Mouse (Mus musculus) limb, embryonic 11.5 days (tissue): ENCODE results near the gene Dpf2. TPM values are rescaled to one million over a fixed set of nuclear protein-coding genes. Genes with fewer than 3 reads are reported as not detected.
"Not testable (repeated sequence)": the region's sequence is repeated elsewhere in the genome, so short reads cannot be mapped to it uniquely, and the experiment has no call there.

ENCODE experiments used
- ATAC-seq: fragments of 200-750 bp; cut with Nextera tagmentation; 2 replicates; pipeline ENCODE4 v1.8.0; 2017; ENCODE audit warnings: low read depth; ENCODE audit not compliant: insufficient number of reproducible peaks, low FRiP score, low TSS enrichment
- DNase-seq: peaks from one replicate; pipeline ENCODE4 v3.0.0-alpha.2; 2015; ENCODE audit warnings: low spot score
- H3K27ac ChIP-seq: fragments of 300-500 bp; sonication (generic); replicated peaks from 2 replicates; pipeline ENCODE4 v1.5.1; 2014; ENCODE audit warnings: low read depth, mild to moderate bottlenecking, low read length
- H3K27me3 ChIP-seq: fragments of 300-500 bp; sonication (generic); 2 replicates; pipeline ENCODE4 v1.6.1; 2014; ENCODE audit warnings: mild to moderate bottlenecking, low read length, mixed read lengths; ENCODE audit not compliant: control insufficient read depth, insufficient read depth
- H3K36me3 ChIP-seq: fragments of 300-500 bp; sonication (generic); 2 replicates; pipeline ENCODE4 v1.6.1; 2014; ENCODE audit warnings: mild to moderate bottlenecking, low read length, moderate library complexity, mixed read lengths; ENCODE audit not compliant: control insufficient read depth, insufficient read depth
- H3K4me1 ChIP-seq: fragments of 300-500 bp; sonication (generic); 2 replicates; pipeline ENCODE4 v1.6.1; 2014; ENCODE audit warnings: low read length, mixed read lengths; ENCODE audit not compliant: control insufficient read depth, insufficient read depth
- H3K4me2 ChIP-seq: fragments of 300-500 bp; sonication (generic); 2 replicates; pipeline ENCODE4 v1.6.1; 2014; ENCODE audit warnings: low read depth, mild to moderate bottlenecking, moderate library complexity; ENCODE audit not compliant: severe bottlenecking
- H3K4me3 ChIP-seq: fragments of 300-500 bp; sonication (generic); 2 replicates; pipeline ENCODE4 v1.5.1; 2014; ENCODE audit warnings: low read depth, low read length
- H3K9ac ChIP-seq: fragments of 300-500 bp; sonication (generic); 2 replicates; pipeline ENCODE4 v1.6.1; 2014; ENCODE audit warnings: mild to moderate bottlenecking, low read length
- H3K9me3 ChIP-seq: fragments of 300-500 bp; sonication (generic); 2 replicates; pipeline ENCODE4 v1.6.1; 2016; ENCODE audit warnings: low read length; ENCODE audit not compliant: control insufficient read depth
- WGBS: fragments of 180-500 bp; shearing (Covaris S2); extraction: QIAGEN DNeasy Blood & Tissue Kit; methylation state at CpG from one replicate; pipeline ENCODE4 v1.1.7; 2014; 5-methylcytosine and 5-hydroxymethylcytosine counted together
- polyA plus RNA-seq: library from polyadenylated mRNA; unstranded; fragments of >200 nt; fragmentation: Nextera tagmentation; extraction: Ambion mirVana; gene quantifications from 2 replicates; pipeline ENCODE4 v1.2.1, GENCODE M21; 2014

Dpf2 gene
- polyA plus RNA-seq, 1 experiment from 2014 or later: 209 TPM

GRCm38 (mm10) chr19:5882079-5882478, 30.7 kb downstream of the Dpf2 start:
- not testable (repeated sequence) for H3K27me3 ChIP-seq, DNase-seq, H3K4me2 ChIP-seq, H3K4me1 ChIP-seq, H3K36me3 ChIP-seq, ATAC-seq, H3K9me3 ChIP-seq, H3K4me3 ChIP-seq, H3K9ac ChIP-seq, H3K27ac ChIP-seq
- 85% methylated on average over 5 of the region's 5 CpGs for WGBS

- H3K9me3 ChIP-seq: no peaks in the 10 kb centered on the region
- H3K4me2 ChIP-seq: no peak overlapping the region
- ATAC-seq: no peak
- no peak overlapping the region for H3K4me3 ChIP-seq
- DNase-seq: no peak
- H3K9ac ChIP-seq: no peak overlapping the region
- no peaks in the 10 kb centered on the region for H3K4me1 ChIP-seq
- H3K27me3 ChIP-seq: no peaks in the 10 kb centered on the region
- 91% methylated on average over 6 of the region's 6 CpGs for WGBS
- H3K27ac ChIP-seq: no peak overlapping the region
- no peaks in the 10 kb centered on the region for H3K36me3 ChIP-seq
These were observed 31.7 kb downstream of the Dpf2 start for GRCm38 (mm10) chr19:5881155-5881554.

GRCm38 (mm10) chr19:5879735-5880134, 33.1 kb downstream of the Dpf2 start:
- DNase-seq: no peak
- 92% methylated on average over 7 of the region's 7 CpGs for WGBS
- H3K4me1 ChIP-seq: no peaks in the 10 kb centered on the region
- ATAC-seq: no peak
- no peak overlapping the region for H3K4me2 ChIP-seq
- H3K4me3 ChIP-seq: no peak overlapping the region
- no peak overlapping the region for H3K9ac ChIP-seq
- no peaks in the 10 kb centered on the region for H3K27me3 ChIP-seq
- no peak overlapping the region for H3K27ac ChIP-seq
- H3K36me3 ChIP-seq: no peaks in the 10 kb centered on the region
- H3K9me3 ChIP-seq: no peaks in the 10 kb centered on the region

GRCm38 (mm10) chr19:5878916-5879315, 33.9 kb downstream of the Dpf2 start:
- Histone ChIP-seq H3K4me2 (no peak overlapping the region), H3K36me3 (no peaks in the 10 kb centered on the region), H3K27ac (no peak overlapping the region), H3K9ac (no peak overlapping the region), H3K27me3 (no peaks in the 10 kb centered on the region), H3K4me1 (0 out of 2 replicates have a peak, but pooled peaks cover 3% of the 10 kb centered on the region), H3K9me3 (no peaks in the 10 kb centered on the region), H3K4me3 (no peak overlapping the region)
- 84% methylated on average over 3 of the region's 3 CpGs for WGBS
- DNase-seq (no peak), ATAC-seq (no peak)

- H3K27me3 ChIP-seq: no peaks in the 10 kb centered on the region
- DNase-seq (no peak), ATAC-seq (no peak)
- 77% methylated on average over 7 of the region's 7 CpGs for WGBS
- no peaks in the 10 kb centered on the region for H3K36me3 ChIP-seq
- no peak overlapping the region for H3K4me3 ChIP-seq
- no peaks in the 10 kb centered on the region for H3K9me3 ChIP-seq
- H3K27ac ChIP-seq: no peak overlapping the region
- no peak overlapping the region for H3K4me2 ChIP-seq
- no peak overlapping the region for H3K9ac ChIP-seq
- H3K4me1 ChIP-seq: 0 out of 2 replicates have a peak, but pooled peaks cover 4% of the 10 kb centered on the region
These were observed 34.5 kb downstream of the Dpf2 start for GRCm38 (mm10) chr19:5878362-5878722.

GRCm38 (mm10) chr19:5877618-5878361, 35.0 kb downstream of the Dpf2 start, which contains the start of gene Slc25a45:
Gene Slc25a45, plus strand, starts transcription at chr19:5877808.
- ATAC-seq (peak; percentile 51; the same call in 1 of the 2 replicates), DNase-seq (peak; percentile 80)
- no peak within 1 kb of the TSS for H3K27ac ChIP-seq
- peak within 1 kb of the TSS; percentile 23; the same call in 1 of the 2 replicates for H3K9ac ChIP-seq
- H3K4me3 ChIP-seq: no peak within 1 kb of the TSS
- 52% methylated on average over 15 of the region's 15 CpGs for WGBS
- H3K27me3 ChIP-seq: no peaks in the 10 kb centered on the region
- H3K36me3 ChIP-seq: no peaks in the 10 kb centered on the region
- H3K9me3 ChIP-seq: no peaks in the 10 kb centered on the region
- H3K4me1 ChIP-seq: 0 out of 2 replicates have a peak, but pooled peaks cover 4% of the 10 kb centered on the region
- no peak within 1 kb of the TSS for H3K4me2 ChIP-seq

- no peaks in the 10 kb centered on the region for H3K27me3 ChIP-seq
- peak within 1 kb of the TSS; percentile 57 for H3K4me3 ChIP-seq
- peak within 1 kb of the TSS; percentile 43 for H3K27ac ChIP-seq
- H3K36me3 ChIP-seq: peaks cover 6% of the 10 kb centered on the region
- peak within 1 kb of the TSS; percentile 68 for H3K4me2 ChIP-seq
- WGBS: 0% methylated on average over 37 of the region's 37 CpGs
- ATAC-seq: peak; percentile 82
- no peaks in the 10 kb centered on the region for H3K9me3 ChIP-seq
- H3K9ac ChIP-seq: peak within 1 kb of the TSS; percentile 64
- H3K4me1 ChIP-seq: peaks cover 21% of the 10 kb centered on the region
- DNase-seq: peak; percentile 93
These were observed 37.8 kb downstream of the Dpf2 start, which contains the start of gene Frmd8 for GRCm38 (mm10) chr19:5874969-5875480. Gene Frmd8, minus strand, starts transcription at chr19:5875274.

GRCm38 (mm10) chr19:5874391-5874968, 38.3 kb downstream of the Dpf2 start:
- peak overlapping the region; percentile 64 for H3K9ac ChIP-seq
- H3K27ac ChIP-seq: peak overlapping the region; percentile 38; the same call in 1 of the 2 replicates
- H3K9me3 ChIP-seq: no peaks in the 10 kb centered on the region
- ATAC-seq (no peak), DNase-seq (no peak)
- peak overlapping the region; percentile 57 for H3K4me3 ChIP-seq
- H3K27me3 ChIP-seq: no peaks in the 10 kb centered on the region
- WGBS: 16% methylated on average over 13 of the region's 13 CpGs
- peaks cover 21% of the 10 kb centered on the region for H3K4me1 ChIP-seq
- peaks cover 10% of the 10 kb centered on the region for H3K36me3 ChIP-seq
- peak overlapping the region; percentile 68 for H3K4me2 ChIP-seq
